Mouse (Mus musculus) induced T-regulatory cell, adult 2 months (primary cell): ENCODE measurements around the gene Ncoa1.
A peak's percentile ranks its signal among the peaks of the same experiment; 100 is the strongest.
"Not testable (repeated sequence)": the region's sequence is repeated elsewhere in the genome, so short reads cannot be mapped to it uniquely, and the experiment has no call there.

Experiments
- DNase-seq: peaks from one replicate; pipeline ENCODE4 v3.0.0-alpha.2; 2012; ENCODE audit warnings: low read depth

Ncoa1 gene

DNA sequence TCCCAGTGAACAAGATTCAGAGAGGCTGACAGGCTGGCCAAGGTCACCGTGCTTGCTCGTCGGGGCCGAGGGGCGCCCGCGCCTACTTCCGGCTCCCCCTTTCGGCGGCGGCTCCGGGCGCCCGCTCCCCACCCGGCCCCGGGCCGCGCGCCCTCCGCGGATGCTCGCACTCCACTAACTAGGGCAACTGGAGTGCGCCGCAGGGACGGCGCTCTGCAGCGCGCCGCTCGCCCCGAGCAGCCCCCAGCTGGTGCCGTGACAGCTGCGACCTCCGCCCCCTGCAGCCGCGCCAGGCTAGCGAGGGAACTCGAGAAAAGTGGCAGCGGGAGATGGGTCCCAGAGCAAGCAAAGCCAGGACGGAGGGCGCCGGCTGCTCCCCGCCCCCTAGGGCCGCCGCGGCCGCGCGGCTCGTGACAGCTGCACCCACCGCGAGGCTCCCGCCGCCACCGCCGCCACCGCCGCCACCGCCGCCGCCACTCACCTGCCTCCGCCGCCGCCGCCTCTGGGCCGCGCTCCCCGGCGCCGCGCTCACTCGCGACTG, 621 bp downstream of the Ncoa1 start:
- peak; percentile 68 for DNase-seq

DNA sequence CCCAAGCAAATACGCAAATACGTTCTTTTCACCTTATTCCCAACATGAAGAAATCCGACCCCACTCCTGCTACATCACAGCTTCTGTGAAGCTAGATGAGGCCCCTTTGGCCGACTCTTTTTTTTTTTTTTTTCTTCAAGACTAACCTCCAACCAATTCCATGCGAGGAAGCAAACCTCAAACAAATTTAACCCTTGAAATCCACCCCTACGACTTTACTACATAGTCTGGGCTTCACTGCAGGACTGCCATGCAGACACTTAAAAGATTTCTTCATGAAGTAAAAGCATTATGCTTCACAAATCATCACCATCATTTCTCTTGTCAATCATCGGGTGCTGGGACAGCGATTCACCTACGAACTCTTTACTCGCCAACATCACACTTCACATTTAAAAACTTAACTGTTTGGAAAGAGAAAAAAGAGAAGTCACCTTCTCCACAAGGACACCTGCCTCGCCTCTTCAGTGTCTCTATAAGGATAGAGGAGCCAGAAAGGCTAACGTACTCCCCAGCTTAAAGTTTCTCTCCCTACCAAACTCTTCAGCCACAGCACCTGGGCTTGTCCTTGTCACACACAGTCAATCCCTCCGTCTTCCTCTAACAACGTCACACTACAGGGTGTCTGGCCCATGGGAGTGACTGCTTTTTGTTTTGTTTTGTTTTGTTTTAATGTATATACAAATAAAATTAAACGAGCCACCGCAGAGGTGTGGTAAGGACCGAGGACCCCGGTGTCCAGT, 1.6 kb downstream of the Ncoa1 start:
- DNase-seq, result peak; percentile 42

DNA sequence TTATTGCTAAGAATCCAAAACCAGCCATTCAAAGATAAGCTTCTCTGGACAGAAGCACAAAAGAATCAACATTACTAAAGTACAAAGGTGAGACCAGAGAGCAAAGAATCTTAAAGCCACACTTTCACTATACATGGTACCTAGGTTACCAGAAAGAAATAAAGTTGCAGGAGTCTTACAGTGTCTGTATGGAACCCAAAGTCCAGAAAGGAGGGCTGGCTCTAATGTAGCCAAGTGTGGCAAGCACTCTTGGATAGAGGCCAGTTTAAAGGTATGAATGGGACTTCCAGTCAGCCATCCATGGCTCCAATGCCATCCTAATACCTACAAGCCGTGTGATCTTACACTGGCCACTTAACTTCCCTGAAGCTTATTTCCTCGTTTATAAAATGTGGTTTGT, 7.9 kb downstream of the Ncoa1 start:
- no peak for DNase-seq

DNA sequence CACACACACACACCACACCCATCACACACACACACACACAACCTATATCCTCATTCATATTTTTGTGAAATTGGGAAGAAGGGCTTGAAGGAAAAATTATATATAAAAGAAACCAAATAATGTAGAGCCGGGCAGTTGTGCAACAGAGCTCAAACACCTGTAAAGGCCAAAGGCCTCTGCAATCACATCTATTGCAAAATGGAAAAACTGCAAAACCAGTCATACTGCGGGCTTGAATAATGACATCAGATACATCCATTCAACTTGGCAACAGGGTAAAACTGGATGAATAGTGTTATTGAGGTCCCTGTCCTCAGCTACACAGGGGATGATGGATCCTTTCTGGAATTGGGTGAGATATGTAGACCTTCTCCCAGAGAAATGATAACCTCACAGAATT, 13.3 kb downstream of the Ncoa1 start:
- DNase-seq, result no peak

GRCm38 (mm10) chr12:4462420-4462819, 14.6 kb downstream of the Ncoa1 start:
- no peak for DNase-seq

DNA sequence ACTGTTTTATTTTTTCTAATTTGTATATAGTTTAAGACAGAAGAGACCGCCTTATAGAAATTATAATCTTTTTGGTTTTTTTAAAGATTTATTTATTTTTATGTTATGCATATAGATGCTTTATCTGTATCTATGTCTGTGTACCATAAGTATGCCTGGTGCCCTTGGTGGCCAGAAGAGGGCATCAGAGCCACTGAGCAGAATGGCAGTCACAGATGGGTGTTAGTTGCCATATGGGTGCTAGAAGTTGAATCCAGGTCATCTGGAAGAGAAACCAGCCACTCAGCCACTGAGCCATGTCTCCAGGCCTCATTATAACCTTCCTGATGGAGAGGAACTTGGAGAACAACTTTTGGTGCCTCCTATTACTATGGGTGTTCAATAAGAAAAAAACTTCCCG, 16.0 kb downstream of the Ncoa1 start:
- peak; percentile 32 for DNase-seq

DNA sequence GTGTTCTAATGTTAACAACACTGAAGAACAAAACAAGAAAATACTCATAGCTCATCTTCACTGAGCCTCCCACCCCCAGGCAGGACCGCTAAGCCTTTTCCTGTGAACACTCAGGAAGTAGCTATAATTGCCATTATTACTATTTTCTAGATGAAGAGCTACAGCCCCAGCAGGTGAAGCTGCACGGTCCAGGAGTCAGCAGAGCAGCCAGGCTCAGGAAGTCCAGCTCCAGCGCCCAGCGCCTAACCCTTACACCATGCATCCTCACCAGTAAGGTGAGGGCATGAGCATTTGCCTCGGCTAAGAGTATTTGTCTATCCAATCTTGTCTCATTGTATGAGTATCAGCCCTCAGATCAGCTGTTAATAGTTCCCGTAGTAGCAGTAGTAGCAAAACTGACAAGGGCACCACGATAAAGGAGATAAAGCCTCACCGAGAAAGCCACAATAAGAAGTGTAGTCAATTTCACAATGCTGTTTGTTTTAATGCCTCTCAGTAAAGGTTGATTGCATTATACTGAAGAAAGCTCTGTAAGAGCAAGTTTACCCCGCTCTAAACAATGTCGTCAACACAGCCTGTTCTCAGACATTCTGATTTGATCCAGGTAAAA, 21.9 kb downstream of the Ncoa1 start:
- DNase-seq, result peak; percentile 17

DNA sequence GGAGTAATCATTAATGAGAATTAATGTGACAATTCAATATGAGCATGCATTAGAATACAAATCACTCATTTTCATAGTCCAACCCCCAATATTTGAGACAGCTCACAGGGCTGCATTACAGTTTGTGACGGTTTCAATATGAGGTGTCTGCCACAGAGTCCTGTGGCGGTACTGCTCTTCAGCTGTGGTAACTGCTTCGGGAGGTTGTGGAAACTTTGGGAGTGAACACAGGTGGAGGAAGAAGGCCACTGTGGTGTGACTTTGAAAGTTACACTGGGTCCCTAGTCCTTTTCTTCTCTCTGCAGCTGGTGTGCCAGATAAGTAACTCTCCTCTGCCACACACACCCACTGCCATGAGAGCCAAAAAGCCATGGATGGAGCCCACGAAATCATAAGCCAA, 22.7 kb downstream of the Ncoa1 start:
- peak; percentile 51 for DNase-seq

- no peak for DNase-seq
Observed at GRCm38 (mm10) chr12:4452233-4452632, 24.7 kb downstream of the Ncoa1 start.

- DNase-seq, result not testable (repeated sequence)
Observed at GRCm38 (mm10) chr12:4450485-4450884, 26.5 kb downstream of the Ncoa1 start.

GRCm38 (mm10) chr12:4448076-4448589, 28.8 kb downstream of the Ncoa1 start:
- no peak for DNase-seq

- peak; percentile 54 for DNase-seq
Observed at GRCm38 (mm10) chr12:4444946-4445345, 32.0 kb downstream of the Ncoa1 start.

DNA sequence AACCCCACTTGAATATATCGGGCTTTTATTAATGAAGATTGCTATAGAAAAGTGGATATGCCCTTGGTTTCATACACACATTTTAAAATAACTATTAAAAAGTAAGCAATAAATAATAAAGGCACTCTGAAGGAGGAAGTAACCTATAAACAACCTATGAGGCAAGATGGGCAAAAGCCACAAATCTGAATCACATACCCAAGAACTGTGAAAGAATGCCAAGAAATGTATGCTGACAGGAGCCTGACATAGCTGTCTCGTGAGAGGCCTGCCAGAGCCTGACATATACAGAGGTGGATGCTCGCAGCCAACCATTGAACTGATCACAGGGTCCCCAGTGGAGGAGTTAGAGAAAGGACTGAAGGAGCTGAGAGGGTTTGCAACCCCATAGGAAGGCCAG, 35.5 kb downstream of the Ncoa1 start:
- no peak for DNase-seq

- peak; percentile 61 for DNase-seq
Observed at GRCm38 (mm10) chr12:4436198-4436597, 40.8 kb downstream of the Ncoa1 start.

- no peak for DNase-seq
Observed at GRCm38 (mm10) chr12:4433549-4433948, 43.4 kb downstream of the Ncoa1 start.

DNA sequence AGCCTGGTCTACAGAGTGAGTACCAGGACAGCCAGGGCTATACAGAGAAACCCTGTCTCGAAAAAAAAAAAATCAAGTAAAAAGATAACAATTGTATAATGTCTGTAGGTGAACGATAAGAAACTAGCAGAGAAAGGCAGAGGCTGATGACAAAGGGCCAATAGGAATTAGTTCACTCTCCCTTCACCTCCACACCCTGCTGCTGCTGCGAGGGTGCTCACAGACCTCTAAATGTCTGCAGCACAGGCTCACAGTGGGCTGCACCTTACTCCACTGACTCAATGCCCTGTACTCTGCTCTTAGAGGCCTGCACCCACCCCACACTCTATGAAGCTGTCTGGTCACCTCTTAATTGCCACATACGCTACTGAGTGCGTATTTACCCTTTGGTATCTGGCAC, 45.0 kb downstream of the Ncoa1 start:
- no peak for DNase-seq

DNA sequence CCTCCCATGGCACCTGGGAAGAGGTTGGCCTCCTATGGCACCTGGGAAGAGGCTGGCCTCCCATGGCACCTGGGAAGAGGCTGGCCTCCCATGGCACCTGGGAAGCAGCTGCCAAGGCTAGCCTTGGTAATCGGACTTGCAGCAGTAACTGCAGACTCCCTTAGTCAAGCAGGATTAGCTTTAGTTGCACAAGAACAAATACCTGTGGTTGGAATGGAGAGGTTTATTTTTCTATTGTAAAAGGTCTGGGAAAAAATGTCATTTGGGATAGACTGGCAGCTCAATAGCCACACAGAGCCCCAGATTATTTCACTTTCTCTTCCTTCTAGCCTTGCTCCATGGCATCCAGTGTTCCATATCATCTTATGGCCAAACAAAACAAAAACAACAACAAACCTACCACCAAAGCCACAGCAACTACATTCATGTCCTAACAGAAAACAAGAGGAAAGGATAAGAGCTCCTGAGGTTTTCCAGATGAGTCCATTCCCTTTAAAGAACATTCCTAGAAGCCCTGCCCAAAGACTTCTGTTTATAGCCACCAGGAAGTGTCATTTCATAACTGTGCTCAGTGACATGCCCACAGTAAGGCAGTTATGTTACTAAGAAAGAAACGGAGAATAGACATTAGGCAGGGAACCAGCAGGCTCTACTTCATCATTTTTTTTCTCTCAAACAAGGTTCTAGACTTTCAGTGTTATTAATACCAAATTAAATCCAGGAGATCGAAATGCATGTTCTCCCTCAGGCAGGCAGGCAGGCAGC, 46.7 kb downstream of the Ncoa1 start:
- no peak for DNase-seq

GRCm38 (mm10) chr12:4418824-4419223, 58.2 kb downstream of the Ncoa1 start:
- DNase-seq, result no peak

DNA sequence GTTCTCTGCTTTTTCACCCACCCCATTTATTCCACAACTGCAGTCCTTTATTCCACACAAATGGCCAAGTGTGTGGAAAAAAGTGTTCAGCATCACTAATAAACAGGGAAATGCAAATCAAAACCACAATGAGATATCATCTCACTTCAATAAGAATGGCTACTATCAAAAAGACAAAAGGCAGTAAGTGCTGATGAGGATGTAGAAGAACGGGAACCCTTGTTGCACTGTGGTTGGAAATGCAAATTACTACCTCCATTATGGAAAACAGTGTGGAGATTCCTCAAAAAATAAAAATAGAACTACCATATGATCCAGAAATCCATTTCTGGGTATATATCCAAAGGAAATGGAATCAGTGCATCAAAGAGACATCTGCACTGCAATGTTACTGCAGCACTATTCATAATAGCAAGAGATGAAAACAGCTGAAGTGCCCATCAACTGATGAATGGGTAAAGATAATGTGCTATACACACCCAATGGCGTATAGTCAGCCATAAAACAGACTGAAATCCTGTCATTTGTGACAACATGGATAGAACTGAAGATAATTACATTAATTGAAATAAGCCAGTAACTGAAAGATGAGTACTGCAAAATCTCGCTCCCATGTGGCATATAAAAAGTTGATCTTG, 59.2 kb downstream of the Ncoa1 start:
- no peak for DNase-seq

GRCm38 (mm10) chr12:4407085-4407484, 69.9 kb downstream of the Ncoa1 start:
- DNase-seq, result no peak

- no peak for DNase-seq
Observed at GRCm38 (mm10) chr12:4406155-4406554, 70.8 kb downstream of the Ncoa1 start.

DNA sequence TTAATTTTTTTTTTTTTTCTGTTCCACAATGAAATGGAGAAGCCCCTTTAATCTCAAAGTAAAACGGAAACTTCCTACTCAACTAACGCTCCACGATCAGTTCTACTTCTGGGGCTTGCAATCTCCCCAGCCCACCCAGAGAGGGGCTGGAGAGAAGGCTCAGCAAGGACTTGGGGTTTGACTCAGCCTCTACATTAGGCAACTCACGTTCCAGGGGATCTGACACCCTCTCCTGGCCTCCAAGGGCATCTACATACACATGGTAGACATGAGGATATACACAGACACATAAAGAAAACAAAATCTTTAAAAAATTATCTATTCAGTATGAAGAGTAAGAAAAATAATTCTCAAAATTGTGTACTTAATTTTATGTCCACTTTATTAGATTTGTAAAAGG, 73.8 kb downstream of the Ncoa1 start:
- no peak for DNase-seq
